Mouse (Mus musculus) NIH3T3 (cell line): Measurements from ENCODE around the gene Vkorc1.
A peak's percentile ranks its signal among the peaks of the same experiment; 100 is the strongest.

Experiments
- DNase-seq: peaks from one replicate; pipeline ENCODE4 v3.0.0-alpha.2; 2012; ENCODE audit warnings: low read depth

Vkorc1 gene

GRCm38 (mm10) chr7:127895442-127895841, at the start of gene Vkorc1, which contains the start of gene Gm21974:
TSS of gene Vkorc1 (minus strand) at chr7:127895617.
TSS of gene Gm21974 (minus strand) at chr7:127895454.
- peak; percentile 97 for DNase-seq

- DNase-seq: no peak
Measured at GRCm38 (mm10) chr7:127944614-127945013, 49.2 kb upstream of the Vkorc1 start.

GRCm38 (mm10) chr7:127942097-127942496, 46.7 kb upstream of the Vkorc1 start:
- peak; percentile 50 for DNase-seq

- DNase-seq: no peak
Measured at GRCm38 (mm10) chr7:127936216-127936884, 40.9 kb upstream of the Vkorc1 start.

- DNase-seq: no peak
Measured at GRCm38 (mm10) chr7:127935748-127936159, 40.3 kb upstream of the Vkorc1 start.

GRCm38 (mm10) chr7:127935028-127935722, 39.8 kb upstream of the Vkorc1 start:
- DNase-seq: peak; percentile 95

- no peak for DNase-seq
Measured at GRCm38 (mm10) chr7:127934075-127934474, 38.7 kb upstream of the Vkorc1 start.

GRCm38 (mm10) chr7:127932273-127933031, 37.0 kb upstream of the Vkorc1 start:
- DNase-seq: peak; percentile 55

- DNase-seq: peak; percentile 90
Measured at GRCm38 (mm10) chr7:127931351-127932135, 36.1 kb upstream of the Vkorc1 start.

- no peak for DNase-seq
Measured at GRCm38 (mm10) chr7:127930636-127931035, 35.2 kb upstream of the Vkorc1 start.

- no peak for DNase-seq
Measured at GRCm38 (mm10) chr7:127929923-127930322, 34.5 kb upstream of the Vkorc1 start, which contains the start of gene Prss8. TSS of gene Prss8 (minus strand) at chr7:127930104.

GRCm38 (mm10) chr7:127928596-127928995, 33.2 kb upstream of the Vkorc1 start:
- no peak for DNase-seq

GRCm38 (mm10) chr7:127927726-127928125, 32.3 kb upstream of the Vkorc1 start:
- DNase-seq: no peak

GRCm38 (mm10) chr7:127926846-127927245, 31.4 kb upstream of the Vkorc1 start:
- no peak for DNase-seq

GRCm38 (mm10) chr7:127926066-127926465, 30.6 kb upstream of the Vkorc1 start:
- no peak for DNase-seq

GRCm38 (mm10) chr7:127925252-127925651, 29.8 kb upstream of the Vkorc1 start:
- no peak for DNase-seq

GRCm38 (mm10) chr7:127923714-127924113, 28.3 kb upstream of the Vkorc1 start:
- no peak for DNase-seq

- DNase-seq: no peak
Measured at GRCm38 (mm10) chr7:127922451-127923275, 27.2 kb upstream of the Vkorc1 start.

GRCm38 (mm10) chr7:127921516-127921915, 26.1 kb upstream of the Vkorc1 start:
- DNase-seq: peak; percentile 67

- peak; percentile 38 for DNase-seq
Measured at GRCm38 (mm10) chr7:127919290-127919689, 23.9 kb upstream of the Vkorc1 start.

GRCm38 (mm10) chr7:127918203-127918602, 22.8 kb upstream of the Vkorc1 start:
- DNase-seq: peak; percentile 66
